Mouse (Mus musculus) liver, embryonic 14.5 days (tissue): ENCODE results near the gene Galnt2.

Source experiments
- CTCF ChIP-seq: IDR thresholded peaks from 2 replicates; pipeline ENCODE4 v1.5.1; 2016; ENCODE audit warnings: antibody characterized with exemption, low read depth, control low read depth
- EP300 ChIP-seq: IDR thresholded peaks from 2 replicates; pipeline ENCODE4 v1.6.1; 2016; ENCODE audit warnings: antibody characterized with exemption, low read depth

DNA sequence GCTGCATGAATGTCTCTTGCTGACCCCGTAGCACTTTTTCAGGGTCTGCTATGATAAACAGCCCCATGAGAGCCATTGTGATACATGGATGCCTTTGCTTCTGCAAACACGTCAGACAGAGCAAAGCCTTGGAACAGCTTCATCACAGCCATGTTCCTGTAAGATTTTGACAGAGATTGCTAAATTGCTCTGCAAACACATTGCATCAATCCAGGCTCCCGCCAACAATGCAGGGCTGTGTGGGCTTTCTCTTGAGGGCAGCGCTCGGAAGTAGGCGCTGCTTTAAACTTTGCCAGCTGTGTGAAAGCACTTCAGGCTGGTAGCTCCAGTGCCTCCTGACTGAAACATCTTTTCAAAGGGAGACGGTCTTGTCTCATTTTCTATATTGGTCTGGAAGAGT is 30.8 kb upstream of the Galnt2 start:
- TF ChIP-seq CTCF (no peak), EP300 (no peak)
